In the genomic region with DNA sequence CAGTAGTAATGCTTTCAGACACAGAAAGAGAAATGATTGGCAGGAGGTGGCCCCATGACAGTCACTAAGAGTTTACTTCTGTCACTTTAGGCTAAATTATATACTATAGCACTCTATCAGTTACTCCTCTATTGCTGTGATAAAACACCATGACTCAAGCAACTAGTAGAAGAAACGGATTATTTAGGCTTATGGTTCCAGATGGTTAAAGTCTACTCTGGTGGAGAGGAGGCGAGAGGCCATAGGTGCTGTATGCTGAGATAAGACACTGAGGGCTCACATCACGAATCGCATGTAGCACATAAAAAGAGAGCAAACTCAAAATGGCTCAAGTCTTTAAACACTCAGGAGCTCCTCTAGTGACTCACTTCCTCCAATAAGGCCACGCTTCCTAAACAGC, we compare ENCODE assay signal across 24 mouse cellular contexts.
"Had no signal": no experiment of that assay in that cellular context is flagged by ENCODE, and none has a peak within 500 bp of the region (broad histone marks: within the 10 kb centered on the region; RNA-seq: fewer than 3 reads in every experiment).

No protein-coding gene starts in this region.

- H3K9ac ChIP-seq: heart, embryonic 13.5 days; heart, embryonic 15.5 days; hindbrain, embryonic 13.5 days; hindbrain, embryonic 15.5 days; limb, embryonic 13.5 days; limb, embryonic 15.5 days; liver, embryonic 12.5 days; liver, embryonic 14.5 days had no signal

- H3K4me3 ChIP-seq: heart, adult 2 months; heart, embryonic 13.5 days; heart, embryonic 15.5 days; hindbrain, embryonic 13.5 days; hindbrain, embryonic 15.5 days; layer of hippocampus, adult 2 months; limb, embryonic 13.5 days; limb, embryonic 15.5 days; liver, embryonic 12.5 days had no signal

- H3K4me1 ChIP-seq: heart, embryonic 13.5 days; heart, embryonic 15.5 days; hindbrain, embryonic 13.5 days; hindbrain, embryonic 15.5 days; limb, embryonic 13.5 days; limb, embryonic 15.5 days; liver, embryonic 12.5 days had no signal

- H3K36me3 ChIP-seq: heart, embryonic 13.5 days; heart, embryonic 15.5 days; hindbrain, embryonic 13.5 days; hindbrain, embryonic 15.5 days; limb, embryonic 13.5 days; limb, embryonic 15.5 days; liver, embryonic 12.5 days had no signal

- DNase-seq: gastrocnemius, postnatal 14 days; gastrocnemius, postnatal 36 days; heart, adult 11 months; heart, adult 2 months; heart, postnatal 14 days; heart, postnatal 36 days; kidney, adult 18-20 months; kidney, adult 8-10 months; kidney, postnatal 10 days; kidney, postnatal 25 days; kidney, postnatal 4 days; layer of hippocampus, postnatal 36 days; left cerebral cortex, postnatal 4 days had no signal

- H3K27ac ChIP-seq: heart, adult 2 months; heart, embryonic 13.5 days; heart, embryonic 15.5 days; hindbrain, embryonic 13.5 days; hindbrain, embryonic 15.5 days; hindbrain, postnatal 0 days; layer of hippocampus, adult 2 months; limb, embryonic 13.5 days; limb, embryonic 15.5 days; liver, embryonic 12.5 days; liver, embryonic 14.5 days had no signal

- H3K27me3 ChIP-seq: heart, embryonic 13.5 days; heart, embryonic 15.5 days; hindbrain, embryonic 13.5 days; hindbrain, embryonic 15.5 days; limb, embryonic 13.5 days; limb, embryonic 15.5 days; liver, embryonic 12.5 days had no signal

- H3K4me2 ChIP-seq: heart, embryonic 11.5 days; heart, embryonic 13.5 days; heart, embryonic 15.5 days; hindbrain, embryonic 13.5 days; hindbrain, embryonic 15.5 days; limb, embryonic 13.5 days; limb, embryonic 15.5 days; liver, embryonic 12.5 days had no signal

- ATAC-seq: hindbrain, postnatal 0 days; liver, embryonic 12.5 days had no signal

- H3K9me3 ChIP-seq: heart, embryonic 15.5 days; hindbrain, embryonic 15.5 days; limb, embryonic 15.5 days had no signal
